Mouse (Mus musculus): ENCODE data around the gene Sox30.

DNA sequence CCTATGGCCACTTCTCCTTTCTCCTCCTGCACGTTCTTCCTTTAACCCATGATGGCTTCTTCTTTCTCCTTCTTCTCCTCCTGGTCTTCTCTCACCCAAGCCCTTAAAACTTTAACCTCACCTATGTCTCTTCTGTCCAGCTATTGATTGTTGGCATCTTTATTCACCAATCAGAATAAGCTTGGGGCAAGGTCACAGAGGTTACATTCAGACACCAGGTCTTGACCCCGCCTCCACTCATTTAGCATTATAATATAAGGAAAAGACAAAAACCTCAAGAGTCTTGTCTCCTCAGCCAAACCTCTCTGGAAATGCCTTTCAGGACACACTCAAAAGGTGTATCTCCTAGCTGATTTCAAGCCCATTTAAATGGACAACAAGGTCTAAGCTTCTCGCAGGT, 11.6 kb upstream of the Sox30 start:
- no peak for TF ChIP-seq CTCF (IDR thresholded peaks at IDR 0.05; ENCODE audit: control insufficient read depth, insufficient read depth, insufficient read length)
- no peak for TF ChIP-seq FOSL1 (IDR thresholded peaks at IDR 0.05; ENCODE audit: insufficient read depth, low read length, poor library complexity, severe bottlenecking)
- TF ChIP-seq MYOD1 (IDR thresholded peaks at IDR 0.05; ENCODE audit: control insufficient read depth, insufficient read length, low read depth) = no peak
- TF ChIP-seq MAX (IDR thresholded peaks at IDR 0.05) = no peak
- TF ChIP-seq CEBPB (IDR thresholded peaks at IDR 0.05; ENCODE audit: low read depth) = no peak
- no peak for TF ChIP-seq USF1 (IDR thresholded peaks at IDR 0.05; ENCODE audit: low read depth)
- no peak for TF ChIP-seq MYOG (IDR thresholded peaks at IDR 0.05; ENCODE audit: control insufficient read depth, extremely low read depth, insufficient read length)

Measured in C2C12 (cell line).